Mouse (Mus musculus) gastrocnemius, adult 2 months (tissue): ENCODE results near the gene E030018B13Rik. TPM values are rescaled to one million over a fixed set of nuclear protein-coding genes. Genes with fewer than 3 reads are reported as not detected.

Experiments used
- DNase-seq: peaks from one replicate; pipeline ENCODE4 v3.0.0; 2022
- H3K27ac ChIP-seq: fragments of 200-600 bp; 2 replicates; pipeline ENCODE4 v1.8.1; 2022; ENCODE audit warnings: mild to moderate bottlenecking
- H3K4me3 ChIP-seq: fragments of 200-600 bp; 2 replicates; pipeline ENCODE4 v1.8.1; 2022; ENCODE audit warnings: mild to moderate bottlenecking, moderate library complexity
- CTCF ChIP-seq: fragments of 200-600 bp; IDR thresholded peaks from 2 replicates; pipeline ENCODE4 v1.8.1; 2022; ENCODE audit warnings: antibody characterized with exemption, mild to moderate bottlenecking, moderate library complexity
- intact Hi-C: fragments of 180-260 bp; cut with DNase I; formaldehyde crosslinking; loops from one replicate; pipeline ENCODE4 v1.15.1; 2025
- total RNA-seq, 2 experiments: library from RNA; stranded (reverse); gene quantifications; 2 replicates each; pipeline ENCODE4 v1.2.3; 2021

Gene E030018B13Rik
- total RNA-seq, 2 experiments from 2014 or later, result 0.22 TPM; not detected in 1

GRCm38 (mm10) chr7:63936986-63937235 lies 20.3 kb downstream of the E030018B13Rik start:
- intact Hi-C loops, result loop anchor here (1.0 to 10.0 kb wide), 5 partner anchors 25 to 350 kb away; partner anchors contain the start of genes Mtmr10 and Trpm1
- peak overlapping the region; percentile 100 for H3K27ac ChIP-seq
- DNase-seq, result no peak
- no peak for TF ChIP-seq CTCF
- H3K4me3 ChIP-seq, result peak overlapping the region; percentile 95

- peak overlapping the region; percentile 95 for H3K4me3 ChIP-seq
- TF ChIP-seq CTCF, result peak; percentile 22
- intact Hi-C loops, result loop anchor here (1.0 to 10.0 kb wide), 4 partner anchors 25 to 350 kb away; partner anchors contain the start of genes Mtmr10 and Trpm1
- peak; percentile 95 for DNase-seq
- H3K27ac ChIP-seq, result peak overlapping the region; percentile 100
These were observed 20.8 kb downstream of the E030018B13Rik start for GRCm38 (mm10) chr7:63937236-63938065.

GRCm38 (mm10) chr7:63938066-63938913 lies 21.6 kb downstream of the E030018B13Rik start:
- peak; percentile 73 for DNase-seq
- Histone ChIP-seq H3K27ac (peak overlapping the region; percentile 100), H3K4me3 (peak overlapping the region; percentile 95)
- intact Hi-C loops, result loop anchor here (5.0 to 10.0 kb wide), 2 partner anchors 217 to 349 kb away; partner anchors contain the start of genes Mtmr10 and Trpm1
- no peak for TF ChIP-seq CTCF

GRCm38 (mm10) chr7:63938914-63939396 lies 22.3 kb downstream of the E030018B13Rik start, which contains the start of gene Klf13:
Gene Klf13, minus strand, starts transcription at chr7:63938915.
- TF ChIP-seq CTCF, result no peak
- peak; percentile 99 for DNase-seq
- intact Hi-C loops, result loop anchor here (1.0 to 10.0 kb wide), 4 partner anchors 81 to 348 kb away; partner anchors contain the start of genes Mtmr10 and Trpm1
- Histone ChIP-seq H3K27ac (peak within 1 kb of the TSS; percentile 100), H3K4me3 (peak within 1 kb of the TSS; percentile 95)

GRCm38 (mm10) chr7:63939397-63939951 lies 22.8 kb downstream of the E030018B13Rik start:
- peak; percentile 53 for TF ChIP-seq CTCF
- Histone ChIP-seq H3K4me3 (peak overlapping the region; percentile 95), H3K27ac (peak overlapping the region; percentile 100)
- DNase-seq, result peak; percentile 92
- intact Hi-C loops, result loop anchor here (1.0 to 10.0 kb wide), 4 partner anchors 81 to 348 kb away; partner anchors contain the start of genes Mtmr10 and Trpm1

- TF ChIP-seq CTCF, result no peak
- Histone ChIP-seq H3K27ac (peak overlapping the region; percentile 100; the same call in 1 of the 2 replicates), H3K4me3 (no peak overlapping the region)
- no peak for DNase-seq
- intact Hi-C loops, result no loop called here
These were observed 23.7 kb downstream of the E030018B13Rik start for GRCm38 (mm10) chr7:63940321-63940720.

- Histone ChIP-seq H3K4me3 (no peak overlapping the region), H3K27ac (no peak overlapping the region)
- DNase-seq, result no peak
- TF ChIP-seq CTCF, result no peak
- intact Hi-C loops, result no loop called here
These were observed 24.4 kb downstream of the E030018B13Rik start for GRCm38 (mm10) chr7:63941050-63941449.

GRCm38 (mm10) chr7:63941501-63941900 lies 24.8 kb downstream of the E030018B13Rik start:
- Histone ChIP-seq H3K4me3 (no peak overlapping the region), H3K27ac (no peak overlapping the region)
- intact Hi-C loops, result no loop called here
- DNase-seq, result no peak
- no peak for TF ChIP-seq CTCF

- no peak for DNase-seq
- TF ChIP-seq CTCF, result no peak
- Histone ChIP-seq H3K27ac (no peak overlapping the region), H3K4me3 (no peak overlapping the region)
- intact Hi-C loops, result no loop called here
These were observed 27.3 kb downstream of the E030018B13Rik start for GRCm38 (mm10) chr7:63943946-63944345.

- H3K27ac ChIP-seq, result no peak overlapping the region
- DNase-seq, result no peak
- TF ChIP-seq CTCF, result no peak
- intact Hi-C loops, result no loop called here
- H3K4me3 ChIP-seq, result no peak overlapping the region
These were observed 31.1 kb downstream of the E030018B13Rik start for GRCm38 (mm10) chr7:63947514-63948487.

- intact Hi-C loops, result no loop called here
- TF ChIP-seq CTCF, result no peak
- no peak overlapping the region for H3K27ac ChIP-seq
- DNase-seq, result no peak
- no peak overlapping the region for H3K4me3 ChIP-seq
These were observed 32.5 kb downstream of the E030018B13Rik start for GRCm38 (mm10) chr7:63949176-63949575.
